Mouse (Mus musculus) erythroblast, embryonic 14.5 days (primary cell): ENCODE data around the gene Vmn2r51. TPM values are rescaled to one million over a fixed set of nuclear protein-coding genes. Genes with fewer than 3 reads are reported as not detected.
"Not testable (repeated sequence)": the region's sequence is repeated elsewhere in the genome, so short reads cannot be mapped to it uniquely, and the experiment has no call there.

Source experiments
- H3K27me3 ChIP-seq: 2 replicates; pipeline ENCODE4 v1.6.1; 2012; ENCODE audit warnings: inconsistent platforms; ENCODE audit not compliant: control insufficient read depth
- H3K36me3 ChIP-seq: 2 replicates; pipeline ENCODE4 v1.6.1; 2012; ENCODE audit warnings: mild to moderate bottlenecking, inconsistent platforms; ENCODE audit not compliant: control insufficient read depth
- H3K4me1 ChIP-seq: 2 replicates; pipeline ENCODE4 v1.6.1; 2012; ENCODE audit warnings: inconsistent platforms; ENCODE audit not compliant: control insufficient read depth
- H3K4me3 ChIP-seq: replicated peaks from 2 replicates; pipeline ENCODE3; 2012; ENCODE audit warnings: moderate library complexity, mild to moderate bottlenecking, inconsistent platforms
- H3K9me3 ChIP-seq: 2 replicates; pipeline ENCODE4 v1.6.1; 2012; ENCODE audit warnings: low read length, inconsistent platforms, mixed read lengths; ENCODE audit not compliant: control insufficient read depth
- polyA plus RNA-seq: library from polyadenylated mRNA; stranded (reverse); fragments of >175 nt; gene quantifications from 2 replicates; pipeline ENCODE4 v1.2.3, GENCODE M21; 2012

The Vmn2r51 gene
- polyA plus RNA-seq, result not detected in 2 replicates

DNA sequence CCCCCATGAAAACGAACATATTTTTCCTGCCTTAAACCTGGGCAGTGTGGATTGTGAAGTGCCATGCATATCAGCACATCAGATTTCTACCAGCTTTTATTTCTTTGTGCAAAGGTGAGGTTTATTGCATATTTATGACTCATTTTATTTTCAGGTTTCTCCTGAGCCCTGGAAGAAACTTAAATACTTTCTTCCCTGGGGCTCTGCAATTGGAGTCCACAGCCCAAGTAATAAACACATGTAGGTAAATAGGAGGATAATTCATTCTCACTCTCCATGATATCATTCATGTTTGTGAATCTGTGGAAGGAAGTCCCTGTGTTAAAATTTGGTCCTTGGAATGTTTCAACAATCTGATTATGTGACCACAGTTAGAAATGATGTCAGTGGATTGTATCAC, at the start of gene Vmn2r51:
Gene Vmn2r51 (minus strand): TSS at position 101 of the 400 bp plus-strand sequence.
- H3K36me3 ChIP-seq, H3K4me3 ChIP-seq, H3K9me3 ChIP-seq, H3K4me1 ChIP-seq, H3K27me3 ChIP-seq: not testable (repeated sequence)

DNA sequence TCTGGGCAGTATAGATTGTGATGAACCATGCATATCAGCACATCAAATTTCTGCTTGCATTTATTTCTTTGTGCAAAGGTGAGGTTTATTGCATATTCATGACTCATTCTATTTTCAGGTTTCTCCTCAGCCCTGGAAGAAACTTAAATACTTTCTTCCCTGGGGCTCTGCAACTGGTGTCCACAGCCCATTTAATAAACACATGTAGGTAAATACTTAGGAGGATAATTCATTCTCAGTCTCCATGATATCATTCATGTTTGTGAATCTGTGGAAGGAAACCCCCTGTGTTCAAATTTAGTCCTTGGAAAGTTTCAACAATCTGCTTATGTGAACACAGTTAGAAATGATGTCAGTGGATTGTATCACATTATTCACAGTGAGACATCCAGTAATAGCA, 52.3 kb downstream of the Vmn2r51 start, which contains the start of gene Vmn2r50:
Gene Vmn2r50 (minus strand): TSS at position 101 of the 400 bp plus-strand sequence.
- not testable (repeated sequence) for H3K4me3 ChIP-seq, H3K36me3 ChIP-seq, H3K27me3 ChIP-seq, H3K9me3 ChIP-seq, H3K4me1 ChIP-seq

Other genes with a start within 250 kb of the Vmn2r51 start
- gene Vmn2r48, start 152.2 kb downstream of the Vmn2r51 start, polyA plus RNA-seq, result not detected in 2 replicates
- not detected in 2 replicates for gene Vmn2r49, start 113.5 kb downstream of the Vmn2r51 start, polyA plus RNA-seq
- not detected in 2 replicates for gene Vmn2r50, start 52.4 kb downstream of the Vmn2r51 start, polyA plus RNA-seq
- gene Vmn2r52, start 70.8 kb upstream of the Vmn2r51 start, polyA plus RNA-seq, result not detected in 2 replicates
- gene Vmn1r66, start 172.3 kb upstream of the Vmn2r51 start, polyA plus RNA-seq, result not detected in 2 replicates